Mouse (Mus musculus) liver, postnatal 0 days (tissue): ENCODE results near the gene Dhps. TPM values are rescaled to one million over a fixed set of nuclear protein-coding genes. Genes with fewer than 3 reads are reported as not detected.
A peak's percentile ranks its signal among the peaks of the same experiment; 100 is the strongest.

ENCODE experiments used
- ATAC-seq: fragments of 200-750 bp; cut with Nextera tagmentation; 2 replicates; pipeline ENCODE4 v1.8.0; 2017; ENCODE audit warnings: mild to moderate bottlenecking, moderate library complexity
- DNase-seq: peaks from one replicate; pipeline ENCODE4 v3.0.0-alpha.2; 2016
- H3K27ac ChIP-seq: fragments of 300-500 bp; sonication (generic); 2 replicates; pipeline ENCODE4 v1.5.1; 2014; ENCODE audit warnings: antibody characterized with exemption, moderate library complexity, mild to moderate bottlenecking, low read depth
- H3K27me3 ChIP-seq: fragments of 300-500 bp; sonication (generic); 2 replicates; pipeline ENCODE4 v1.6.1; 2014; ENCODE audit warnings: low read length, control low read depth, mixed read lengths; ENCODE audit not compliant: insufficient read depth
- H3K36me3 ChIP-seq: fragments of 300-500 bp; sonication (generic); replicated peaks from 2 replicates; pipeline ENCODE4 v1.6.1; 2014; ENCODE audit warnings: mild to moderate bottlenecking, control low read depth, low read length, moderate library complexity, mixed read lengths; ENCODE audit not compliant: insufficient read depth
- H3K4me1 ChIP-seq: fragments of 300-500 bp; sonication (generic); 2 replicates; pipeline ENCODE4 v1.6.1; 2014; ENCODE audit warnings: antibody characterized with exemption, mild to moderate bottlenecking, control low read depth; ENCODE audit not compliant: insufficient read depth
- H3K4me2 ChIP-seq: fragments of 300-500 bp; sonication (generic); 2 replicates; pipeline ENCODE4 v1.6.1; 2014; ENCODE audit warnings: low read depth, mild to moderate bottlenecking, low read length, moderate library complexity, mixed read lengths
- H3K4me3 ChIP-seq: fragments of 300-500 bp; sonication (generic); 2 replicates; pipeline ENCODE4 v1.5.1; 2014; ENCODE audit warnings: low read depth, low read length
- H3K9ac ChIP-seq: fragments of 300-500 bp; sonication (generic); replicated peaks from 2 replicates; pipeline ENCODE4 v1.6.1; 2014; ENCODE audit warnings: mild to moderate bottlenecking, moderate library complexity
- H3K9me3 ChIP-seq: fragments of 300-500 bp; sonication (generic); 2 replicates; pipeline ENCODE4 v1.6.1; 2016; ENCODE audit warnings: mild to moderate bottlenecking, control low read depth, low read length, mixed read lengths
- CTCF ChIP-seq: sonication (generic); IDR thresholded peaks from 2 replicates; pipeline ENCODE4 v1.5.1; 2016; ENCODE audit warnings: antibody characterized with exemption, low read depth
- EP300 ChIP-seq: IDR thresholded peaks from 2 replicates; pipeline ENCODE4 v1.6.1; 2016; ENCODE audit warnings: antibody characterized with exemption, low read depth, mild to moderate bottlenecking
- WGBS: fragments of 180-500 bp; shearing (Covaris S2); extraction: QIAGEN DNeasy Blood & Tissue Kit; methylation state at CpG from one replicate; pipeline ENCODE4 v1.1.7; 2014; ENCODE audit not compliant: insufficient replicate concordance; 5-methylcytosine and 5-hydroxymethylcytosine counted together
- polyA plus RNA-seq: library from polyadenylated mRNA; unstranded; fragments of >200 nt; fragmentation: Nextera tagmentation; extraction: Ambion mirVana; gene quantifications from 2 replicates; pipeline ENCODE4 v1.2.1, GENCODE M21; 2015

Gene Dhps
- polyA plus RNA-seq, 1 experiment from 2014 or later = 27.7 TPM

DNA sequence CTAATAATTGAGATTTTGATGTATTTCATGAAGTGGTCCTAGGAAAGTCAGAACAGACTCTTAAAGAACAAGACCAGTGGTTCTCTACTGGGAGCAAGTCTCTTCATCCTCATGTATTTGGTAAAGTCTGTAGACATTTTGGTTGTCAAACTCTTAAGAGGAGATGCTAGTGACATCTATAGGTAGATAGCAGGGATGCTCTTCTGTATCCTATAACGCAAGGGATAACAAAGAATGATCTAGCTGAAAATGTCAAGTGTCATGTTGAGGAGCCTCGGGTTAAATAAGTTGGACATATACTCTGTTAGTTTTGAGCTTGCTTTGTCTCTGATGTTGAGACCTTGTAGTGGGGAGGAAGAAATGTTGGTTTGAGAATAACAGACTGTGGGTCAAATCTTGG, 43.6 kb upstream of the Dhps start:
- H3K9me3 ChIP-seq = no peaks in the 10 kb centered on the region
- 17% methylated on average over 2 of the region's 2 CpGs for WGBS

GRCm38 (mm10) chr8:85029271-85029670, 42.3 kb upstream of the Dhps start:
- Histone ChIP-seq H3K9ac (peak overlapping the region; percentile 98; the same call in 1 of the 2 replicates), H3K4me2 (peak overlapping the region; percentile 91; the same call in 1 of the 2 replicates), H3K27ac (no peak overlapping the region), H3K4me1 (peaks cover 39% of the 10 kb centered on the region), H3K4me3 (peak overlapping the region; percentile 95; the same call in 1 of the 2 replicates), H3K36me3 (peaks cover 38% of the 10 kb centered on the region), H3K9me3 (no peaks in the 10 kb centered on the region), H3K27me3 (no peaks in the 10 kb centered on the region)
- TF ChIP-seq CTCF (no peak), EP300 (no peak)
- 88% methylated on average over 14 of the region's 14 CpGs for WGBS
- ATAC-seq (no peak), DNase-seq (peak; percentile 14)

More for the DNA sequence above, 43.6 kb upstream of the Dhps start:
- no peaks in the 10 kb centered on the region for H3K27me3 ChIP-seq
- peaks cover 42% of the 10 kb centered on the region for H3K36me3 ChIP-seq
- peak overlapping the region; percentile 95 for H3K4me3 ChIP-seq
- DNase-seq (no peak), ATAC-seq (no peak)
- peaks cover 33% of the 10 kb centered on the region for H3K4me1 ChIP-seq
- H3K27ac ChIP-seq = peak overlapping the region; percentile 94; the same call in 1 of the 2 replicates
- peak overlapping the region; percentile 91 for H3K4me2 ChIP-seq
- H3K9ac ChIP-seq = peak overlapping the region; percentile 98
- TF ChIP-seq EP300 (no peak), CTCF (no peak)

DNA sequence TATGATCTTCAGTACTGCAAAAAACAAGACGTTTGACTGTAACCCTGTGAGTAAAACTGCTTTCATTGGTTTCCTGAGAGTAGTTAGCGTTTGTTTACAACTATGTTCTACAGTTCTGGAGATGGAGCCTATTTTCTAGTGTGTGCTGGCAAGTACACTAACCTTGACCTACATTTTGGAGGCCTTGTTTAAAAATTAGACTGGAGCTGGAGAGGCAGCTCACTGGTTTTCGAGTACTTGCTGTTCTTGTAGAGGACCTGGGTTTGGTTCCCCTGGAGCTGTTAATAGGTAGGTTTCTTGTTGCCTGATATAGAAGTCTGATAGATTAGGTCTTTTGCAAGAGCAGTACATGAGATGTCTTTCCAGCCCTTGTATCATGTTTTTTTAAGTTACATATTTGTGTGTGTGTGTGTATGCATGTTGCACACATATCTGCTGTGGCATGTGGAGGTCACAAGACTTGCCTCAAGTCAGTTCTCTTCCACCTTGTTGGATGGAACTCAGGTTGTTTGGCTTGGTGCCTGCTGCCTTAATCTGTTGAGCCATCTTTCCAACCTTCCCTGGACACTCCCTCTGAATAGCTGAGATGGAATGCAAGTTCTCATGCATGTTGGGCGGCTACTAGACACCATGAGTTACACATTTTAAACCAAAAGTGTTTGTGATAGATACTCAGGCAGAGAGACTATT, 38.8 kb upstream of the Dhps start:
- Histone ChIP-seq H3K27ac (peak overlapping the region; percentile 39), H3K36me3 (peaks cover 38% of the 10 kb centered on the region), H3K4me3 (no peak overlapping the region), H3K4me2 (no peak overlapping the region), H3K9me3 (no peaks in the 10 kb centered on the region), H3K4me1 (peaks cover 40% of the 10 kb centered on the region), H3K27me3 (no peaks in the 10 kb centered on the region), H3K9ac (no peak overlapping the region)
- no peak for DNase-seq
- ATAC-seq = no peak
- TF ChIP-seq EP300 (no peak), CTCF (no peak)
- WGBS = 70% methylated on average over 4 of the region's 4 CpGs

- peaks cover 38% of the 10 kb centered on the region for H3K36me3 ChIP-seq
- H3K9ac ChIP-seq = no peak overlapping the region
- ATAC-seq = no peak
- H3K9me3 ChIP-seq = no peaks in the 10 kb centered on the region
- peak overlapping the region; percentile 92; the same call in 1 of the 2 replicates for H3K4me2 ChIP-seq
- no peaks in the 10 kb centered on the region for H3K27me3 ChIP-seq
- 50% methylated on average over 1 of the region's 1 CpGs for WGBS
- H3K4me1 ChIP-seq = peaks cover 40% of the 10 kb centered on the region
- TF ChIP-seq CTCF (no peak), EP300 (no peak)
- no peak overlapping the region for H3K4me3 ChIP-seq
- no peak for DNase-seq
- peak overlapping the region; percentile 34; the same call in 1 of the 2 replicates for H3K27ac ChIP-seq
Measured at GRCm38 (mm10) chr8:85033867-85034266, 37.7 kb upstream of the Dhps start.

DNA sequence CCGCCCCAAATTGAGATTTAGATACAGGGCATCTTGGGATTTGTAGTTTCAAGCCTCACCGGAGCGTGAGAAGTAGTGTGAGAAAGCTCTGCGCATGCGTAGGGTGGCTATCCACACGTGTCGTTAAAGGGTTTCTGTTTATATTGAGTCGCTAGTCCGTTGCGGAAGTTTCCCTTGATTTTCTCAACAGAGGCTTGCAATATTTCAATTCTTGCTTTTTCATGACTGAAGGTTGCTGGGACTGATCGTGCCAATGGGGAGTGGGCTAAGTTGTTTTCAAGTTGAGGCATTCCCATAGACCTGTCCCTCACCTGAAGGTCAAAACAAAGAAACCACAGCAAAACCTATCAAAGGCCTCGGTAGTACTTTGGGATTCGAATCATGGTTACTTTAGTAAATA, 36.8 kb upstream of the Dhps start:
- no peak for ATAC-seq
- peak overlapping the region; percentile 90 for H3K27ac ChIP-seq
- peak overlapping the region; percentile 78 for H3K9ac ChIP-seq
- TF ChIP-seq CTCF (no peak), EP300 (no peak)
- H3K4me2 ChIP-seq = peak overlapping the region; percentile 92
- no peaks in the 10 kb centered on the region for H3K27me3 ChIP-seq
- H3K36me3 ChIP-seq = peaks cover 32% of the 10 kb centered on the region
- WGBS = under 1% methylated on average over 13 of the region's 13 CpGs
- no peaks in the 10 kb centered on the region for H3K9me3 ChIP-seq
- H3K4me3 ChIP-seq = peak overlapping the region; percentile 72
- H3K4me1 ChIP-seq = peaks cover 38% of the 10 kb centered on the region
- peak; percentile 85 for DNase-seq

- Histone ChIP-seq H3K4me3 (peak overlapping the region; percentile 72), H3K27me3 (no peaks in the 10 kb centered on the region), H3K36me3 (peaks cover 28% of the 10 kb centered on the region), H3K27ac (peak overlapping the region; percentile 90), H3K4me1 (peaks cover 38% of the 10 kb centered on the region), H3K9me3 (no peaks in the 10 kb centered on the region), H3K9ac (peak overlapping the region; percentile 78), H3K4me2 (peak overlapping the region; percentile 92)
- TF ChIP-seq EP300 (no peak), CTCF (no peak)
- 5% methylated on average over 12 of the region's 12 CpGs for WGBS
- ATAC-seq (no peak), DNase-seq (no peak)
Measured at GRCm38 (mm10) chr8:85035165-85035727, 36.3 kb upstream of the Dhps start.
